10 mouse cellular contexts compared by ENCODE assay signal in the genomic region with DNA sequence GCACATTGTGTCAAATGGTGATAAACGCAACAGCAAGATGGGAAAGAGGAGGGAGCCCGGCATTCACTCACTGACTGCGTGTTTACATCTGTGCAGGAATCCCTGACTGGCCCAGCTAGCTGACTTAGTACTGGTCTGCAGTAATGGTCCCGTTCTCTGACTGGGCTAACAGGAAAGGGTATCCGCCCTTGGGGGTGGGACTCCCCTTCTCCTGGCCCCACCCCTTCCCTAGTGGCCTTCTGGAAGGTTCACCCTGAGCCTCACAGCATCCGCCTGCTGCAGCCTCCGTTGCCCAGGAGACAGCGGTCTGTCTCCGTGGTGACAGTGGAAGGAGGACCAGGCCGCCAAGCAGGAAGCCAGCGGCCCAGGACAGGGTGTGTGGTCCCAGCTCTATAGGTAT. TPM values are rescaled to one million over a fixed set of nuclear protein-coding genes. Genes with fewer than 3 reads are reported as not detected.
DNase-seq lines count a peak whose midpoint lies in the region; ATAC-seq and TF ChIP-seq lines count a peak whose summit lies in the region.
"Had no signal": no experiment of that assay in that cellular context is flagged by ENCODE, and none has a peak within 500 bp of the region (broad histone marks: within the 10 kb centered on the region; RNA-seq: fewer than 3 reads in every experiment).

No protein-coding gene starts in this region.

- H3K4me2 ChIP-seq in liver, embryonic 11.5 days: no peak overlapping the region
- no peak overlapping the region for H3K4me2 ChIP-seq in liver, postnatal 0 days (ENCODE audit: low read depth, low read length)
- H3K4me2 ChIP-seq in stomach, embryonic 16.5 days (ENCODE audit: low read depth, low read length): no peak overlapping the region
- H3K4me2 ChIP-seq: embryonic facial prominence, embryonic 15.5 days; intestine, embryonic 15.5 days; lung, embryonic 14.5 days had no signal

- ATAC-seq in liver, embryonic 11.5 days (replicated peaks; ENCODE audit: low FRiP score): 0 out of 2 replicates have a peak, but pooled peaks have one; percentile 23
- no peak for ATAC-seq in liver, postnatal 0 days
- ATAC-seq in stomach, embryonic 16.5 days (ENCODE audit: insufficient read depth, low FRiP score): peak; percentile 22; the same call in 1 of the 2 replicates
- ATAC-seq: intestine, embryonic 15.5 days had no signal

- peaks cover 4% of the 10 kb centered on the region for H3K4me1 ChIP-seq in liver, embryonic 11.5 days (replicated peaks; ENCODE audit: control insufficient read depth, insufficient read depth, low read length)
- peaks cover 5% of the 10 kb centered on the region for H3K4me1 ChIP-seq in liver, postnatal 0 days (ENCODE audit: insufficient read depth)
- peaks cover 6% of the 10 kb centered on the region; the same call in 1 of the 2 replicates for H3K4me1 ChIP-seq in stomach, embryonic 16.5 days (ENCODE audit: control insufficient read depth, insufficient read depth, low read length)

- no peak overlapping the region for H3K9ac ChIP-seq in liver, embryonic 11.5 days (ENCODE audit: low read depth, low read length)
- H3K9ac ChIP-seq in liver, postnatal 0 days (replicated peaks): no peak overlapping the region
- no peak overlapping the region for H3K9ac ChIP-seq in stomach, embryonic 16.5 days (ENCODE audit: low read length)
- H3K9ac ChIP-seq: embryonic facial prominence, embryonic 15.5 days; intestine, embryonic 15.5 days; lung, embryonic 14.5 days had no signal

- H3K4me3 ChIP-seq in liver, embryonic 11.5 days (ENCODE audit: low read depth, low read length): no peak overlapping the region
- H3K4me3 ChIP-seq in liver, postnatal 0 days (ENCODE audit: low read depth, low read length): no peak overlapping the region
- no peak overlapping the region for H3K4me3 ChIP-seq in stomach, embryonic 16.5 days (replicated peaks; ENCODE audit: low read length)
- H3K4me3 ChIP-seq: embryonic facial prominence, embryonic 15.5 days; intestine, embryonic 15.5 days had no signal

- intact Hi-C loops in left cerebral cortex, postnatal 25 days (cut with DNase I): loop anchor here (5.0 kb wide), 1 partner anchor 254 kb away; no protein-coding TSS in a partner anchor

- no peaks in the 10 kb centered on the region for H3K36me3 ChIP-seq in liver, embryonic 11.5 days (ENCODE audit: control insufficient read depth, insufficient read depth, low read length)
- H3K36me3 ChIP-seq in liver, postnatal 0 days (replicated peaks; ENCODE audit: insufficient read depth, low read length): no peaks in the 10 kb centered on the region
- no peaks in the 10 kb centered on the region for H3K36me3 ChIP-seq in stomach, embryonic 16.5 days (ENCODE audit: control insufficient read depth, insufficient read depth, low read length)
- H3K36me3 ChIP-seq: embryonic facial prominence, embryonic 15.5 days; intestine, embryonic 15.5 days had no signal

- no peak for DNase-seq in liver, embryonic 11.5 days (ENCODE audit: low spot score)
- no peak for DNase-seq in liver, postnatal 0 days
- peak; percentile 26 for DNase-seq in embryo, embryonic 9.5 days (ENCODE audit: extremely low spot score)
- DNase-seq in left cerebral cortex, postnatal 25 days (ENCODE audit: low spot score in 2 of 2): peak; percentile 48 to 74
- no peak for DNase-seq in urinary bladder, adult 18-20 months (ENCODE audit: low spot score in 2 of 2)
- DNase-seq in thymus, adult 18-20 months: no peak
- DNase-seq: lung, embryonic 14.5 days had no signal

- no peak for TF ChIP-seq CTCF in liver, postnatal 0 days (IDR thresholded peaks at IDR 0.05; ENCODE audit: low read depth)

- no peak for TF ChIP-seq EP300 in liver, postnatal 0 days (IDR thresholded peaks at IDR 0.05; ENCODE audit: low read depth)

- peaks cover 16% of the 10 kb centered on the region for H3K27me3 ChIP-seq in liver, embryonic 11.5 days (replicated peaks; ENCODE audit: control insufficient read depth, insufficient read depth, low read length)
- peaks cover 22% of the 10 kb centered on the region for H3K27me3 ChIP-seq in liver, postnatal 0 days (ENCODE audit: insufficient read depth, low read length)
- H3K27me3 ChIP-seq in stomach, embryonic 16.5 days (ENCODE audit: control insufficient read depth, insufficient read depth, low read length): peaks cover under 1% of the 10 kb centered on the region; the same call in 1 of the 2 replicates

- H3K27ac ChIP-seq in liver, embryonic 11.5 days (ENCODE audit: low read depth, low read length): no peak overlapping the region
- no peak overlapping the region for H3K27ac ChIP-seq in liver, postnatal 0 days (ENCODE audit: low read depth)
- no peak overlapping the region for H3K27ac ChIP-seq in stomach, embryonic 16.5 days (ENCODE audit: low read length)
- H3K27ac ChIP-seq: embryonic facial prominence, embryonic 15.5 days; intestine, embryonic 15.5 days had no signal

- H3K9me3 ChIP-seq in liver, embryonic 11.5 days (ENCODE audit: control insufficient read depth, low read length): no peaks in the 10 kb centered on the region
- H3K9me3 ChIP-seq in liver, postnatal 0 days (ENCODE audit: low read length): no peaks in the 10 kb centered on the region
- no peaks in the 10 kb centered on the region for H3K9me3 ChIP-seq in stomach, embryonic 16.5 days (replicated peaks; ENCODE audit: control insufficient read depth, low read length)
- H3K9me3 ChIP-seq: embryonic facial prominence, embryonic 15.5 days; intestine, embryonic 15.5 days had no signal

- WGBS in liver, embryonic 11.5 days: 15% methylated on average over 11 of the region's 11 CpGs
- WGBS in liver, postnatal 0 days (ENCODE audit: insufficient replicate concordance): 35% methylated on average over 11 of the region's 11 CpGs
- 14% methylated on average over 11 of the region's 11 CpGs for WGBS in stomach, embryonic 16.5 days

RNA-seq across cellular contexts. Expression of gene Mmp17, which starts 6.9 kb away (rescaled TPM):
- polyA plus RNA-seq in liver, embryonic 11.5 days (2014; fragmentation: Nextera tagmentation; extraction: Ambion mirVana): 0.44 and 0.67 TPM in 2 replicates
- polyA plus RNA-seq in liver, postnatal 0 days (2015; fragmentation: Nextera tagmentation; extraction: Ambion mirVana): 0.07 and 0.11 TPM in 2 replicates
- total RNA-seq in left cerebral cortex, postnatal 25 days (2021): 100 to 1,000 TPM; 100 to 101 TPM
- 2.5 and 3.3 TPM in 2 replicates for polyA plus RNA-seq in stomach, embryonic 16.5 days (2015; fragmentation: Nextera tagmentation; extraction: Ambion mirVana)

Comparison
In these comparisons a context has a peak if more than half of its experiments do, and no peak if none do; other contexts are left out.
1. DNase-seq: peak in embryo, embryonic 9.5 days (single experiment) and left cerebral cortex, postnatal 25 days (2 of 2); none in liver, embryonic 11.5 days (single experiment), liver, postnatal 0 days (single experiment), urinary bladder, adult 18-20 months (0 of 2) and thymus, adult 18-20 months (0 of 2).